Mouse (Mus musculus): Measurements from ENCODE around the gene Myrip.
A peak's percentile ranks its signal among the peaks of the same experiment; 100 is the strongest.

- TF ChIP-seq TCF12 (IDR thresholded peaks at IDR 0.05; ENCODE audit: low read depth, low read length) (no peak), POLR2A (IDR thresholded peaks at IDR 0.05; ENCODE audit: control insufficient read depth in 1 of 2, insufficient read depth in 1 of 2, low read depth in 1 of 2, low read length in 2 of 2, poor library complexity in 1 of 2) (no peak), EP300 (IDR thresholded peaks at IDR 0.05; ENCODE audit: low read depth in 1 of 2, low read length in 2 of 2) (no peak), SMC3 (IDR thresholded peaks at IDR 0.05; ENCODE audit: low read depth, low read length) (no peak), MYC (IDR thresholded peaks at IDR 0.05; ENCODE audit: low read depth, low read length) (no peak), MEF2A (IDR thresholded peaks at IDR 0.05; ENCODE audit: extremely low read depth, insufficient replicate concordance, low read depth, low read length, poor library complexity, severe bottlenecking) (no peak), TBP (IDR thresholded peaks at IDR 0.05; ENCODE audit: low read depth, low read length) (no peak), GATA1 (IDR thresholded peaks at IDR 0.05; ENCODE audit: low read depth, low read length) (no peak), CTCF (IDR thresholded peaks at IDR 0.05 in 2 of 3, conservative IDR thresholded peaks at IDR 0.05 in 1 of 3; ENCODE audit: control insufficient read depth in 1 of 3, insufficient read depth in 1 of 3, low read depth in 2 of 3, low read length in 3 of 3, poor library complexity in 1 of 3, severe bottlenecking in 1 of 3) (0 out of 6 replicates have a peak, but pooled peaks of 1 of the 3 experiments have one; percentile 6), USF2 (IDR thresholded peaks at IDR 0.05; ENCODE audit: borderline replicate concordance in 1 of 2, insufficient read depth in 1 of 2, low read depth in 1 of 2, low read length in 2 of 2) (no peak), ZC3H11A (IDR thresholded peaks at IDR 0.05; ENCODE audit: low read depth, low read length) (no peak), MAX (IDR thresholded peaks at IDR 0.05; ENCODE audit: low read length) (no peak), GABPA (IDR thresholded peaks at IDR 0.05; ENCODE audit: low read depth, low read length) (no peak)
Observed at GRCm38 (mm10) chr9:120353967-120354366, 52.7 kb downstream of the Myrip start.

Data from MEL (cell line).